Mouse (Mus musculus) adrenal gland, postnatal 4 days (tissue): ENCODE data around the gene Ppp1r13l. TPM values are rescaled to one million over a fixed set of nuclear protein-coding genes. Genes with fewer than 3 reads are reported as not detected.
A peak's percentile ranks its signal among the peaks of the same experiment; 100 is the strongest.

ENCODE experiments used
- DNase-seq, 2 experiments: peaks; one replicate each; pipeline ENCODE4 v3.0.0; 2021 to 2022; ENCODE audit warnings: low spot score in 2 of 2, mixed read lengths in 2 of 2
- long read RNA-seq, 2 experiments: library from polyadenylated mRNA; stranded (forward); transcript quantifications; one replicate each; pipeline ENCODE4 v2.0.0; 2021
- total RNA-seq, 2 experiments: library from RNA; stranded (reverse); gene quantifications; 2 replicates each; pipeline ENCODE4 v1.2.3; 2021

The Ppp1r13l gene
- 1 to 10 TPM; 9.1 to 9.6 TPM for total RNA-seq
- long read RNA-seq, experiment 1: 0 reads
- long read RNA-seq, experiment 2, partial matches to known transcripts: 6 of 7 reads
- long read RNA-seq, experiment 2, other reads (novel, unspliced or antisense): 1 of 7 reads

DNA sequence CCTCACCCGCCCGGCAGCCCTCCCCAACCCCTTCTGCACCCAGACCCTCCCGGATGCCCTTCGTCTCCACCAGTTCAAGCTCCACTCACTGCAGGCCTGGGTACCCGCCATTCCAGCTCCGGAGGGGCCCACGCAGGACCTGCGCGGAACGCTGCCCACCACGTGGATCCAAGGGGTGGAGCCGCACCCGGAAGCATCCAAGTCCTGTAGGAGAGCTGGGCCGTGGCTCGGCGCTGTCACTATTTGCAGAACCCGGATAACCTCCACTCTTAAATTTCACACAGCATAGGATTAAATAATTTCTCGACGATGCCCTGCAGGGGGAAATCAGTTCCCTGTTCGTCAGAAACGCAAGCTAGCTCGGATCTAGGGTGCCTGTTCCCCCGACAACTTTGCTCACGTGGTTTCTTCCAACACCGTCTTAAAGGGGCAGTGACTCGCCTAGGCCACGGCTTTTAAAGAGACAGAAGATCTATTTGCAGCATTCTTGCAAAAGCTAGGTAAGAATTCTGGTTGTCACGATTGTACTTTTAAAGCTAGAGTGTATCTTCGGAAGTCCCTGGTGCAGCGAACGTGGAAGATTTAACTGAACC, at the start of gene Ppp1r13l, which contains the start of gene Cd3eap:
Ppp1r13l (plus strand) TSS at position 451 of the 593 bp plus-strand sequence.
Cd3eap (minus strand) TSS at position 185 of the 593 bp plus-strand sequence.
- DNase-seq: peak; percentile 69 to 71

DNA sequence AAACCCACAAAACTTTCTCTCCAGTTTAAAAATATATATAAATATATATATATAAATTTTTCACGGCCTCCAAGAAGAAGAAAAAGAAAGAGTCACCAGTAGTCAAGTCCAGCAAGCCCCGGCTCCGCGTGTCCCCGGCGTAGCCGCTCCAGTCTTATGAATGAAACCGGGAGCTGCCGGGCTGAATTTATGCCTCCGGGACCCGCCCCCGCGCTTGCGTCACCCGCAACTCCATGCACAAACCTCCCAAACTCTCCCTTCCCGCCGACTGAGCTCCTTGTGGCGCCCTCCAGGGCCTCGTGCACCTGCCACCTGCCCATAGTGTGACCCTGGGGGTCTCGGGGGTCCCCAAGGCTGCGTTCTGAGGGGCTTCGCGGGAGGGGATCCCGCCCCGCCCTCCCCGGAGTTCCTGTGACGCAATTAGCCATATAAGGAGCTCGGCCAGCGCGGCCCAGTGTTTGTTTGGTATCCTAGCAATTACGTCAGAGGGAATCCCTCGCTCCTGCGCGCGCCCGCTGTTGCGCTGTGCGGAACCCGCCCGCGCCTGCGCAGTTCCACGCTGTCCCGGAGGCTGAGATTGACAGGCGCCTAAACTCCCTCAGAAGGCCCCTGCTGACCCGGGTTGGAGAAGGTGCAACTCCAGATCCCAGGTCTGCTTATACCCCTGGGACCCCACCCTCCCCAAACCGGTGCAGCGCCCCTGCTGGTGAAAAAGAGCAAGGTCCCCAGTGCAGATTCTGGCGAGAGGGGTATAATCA, 49.5 kb upstream of the Ppp1r13l start, which contains the start of gene Fosb:
Fosb (minus strand) TSS at position 168 of the 758 bp plus-strand sequence.
- peak; percentile 75 to 87 for DNase-seq

DNA sequence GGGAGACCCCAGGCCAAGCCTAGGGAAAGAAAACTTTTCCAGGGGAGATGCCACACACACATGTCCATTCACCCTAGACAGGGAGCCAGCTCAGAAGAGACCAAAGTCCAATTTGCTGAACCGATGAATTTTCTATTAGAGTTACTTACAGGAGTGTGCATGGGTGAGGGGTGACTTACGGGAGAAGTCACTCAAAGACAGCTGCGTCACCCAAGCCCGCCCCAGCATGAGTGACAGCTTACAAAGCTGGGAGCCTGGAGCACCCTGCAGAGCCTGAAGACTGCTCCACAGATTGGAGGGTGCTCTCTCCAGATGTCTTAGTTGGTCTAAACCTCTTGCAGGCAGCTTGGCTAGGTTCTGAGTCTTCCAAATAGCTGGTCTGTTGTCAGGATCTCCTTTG, 47.6 kb upstream of the Ppp1r13l start:
- no peak for DNase-seq

DNA sequence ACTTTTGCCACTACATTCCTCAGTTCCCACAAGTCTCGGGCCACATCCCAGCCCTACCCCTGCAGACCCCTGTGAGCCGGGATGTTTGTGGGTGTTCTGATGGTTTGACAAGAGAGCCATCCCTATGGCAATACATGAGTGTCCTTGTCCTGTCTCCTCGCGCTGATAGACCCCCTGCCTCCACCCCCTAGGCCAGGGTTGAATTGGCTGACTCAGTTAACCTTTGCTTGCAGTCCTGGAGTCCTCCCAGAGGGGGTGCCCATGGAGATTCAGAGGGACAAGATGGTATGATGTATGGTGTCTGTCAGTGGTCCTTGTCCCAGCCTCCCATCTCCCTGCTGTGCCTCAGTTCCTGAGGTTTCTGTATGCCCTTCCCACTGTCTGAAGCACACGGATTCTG, 45.5 kb upstream of the Ppp1r13l start:
- DNase-seq: no peak

DNA sequence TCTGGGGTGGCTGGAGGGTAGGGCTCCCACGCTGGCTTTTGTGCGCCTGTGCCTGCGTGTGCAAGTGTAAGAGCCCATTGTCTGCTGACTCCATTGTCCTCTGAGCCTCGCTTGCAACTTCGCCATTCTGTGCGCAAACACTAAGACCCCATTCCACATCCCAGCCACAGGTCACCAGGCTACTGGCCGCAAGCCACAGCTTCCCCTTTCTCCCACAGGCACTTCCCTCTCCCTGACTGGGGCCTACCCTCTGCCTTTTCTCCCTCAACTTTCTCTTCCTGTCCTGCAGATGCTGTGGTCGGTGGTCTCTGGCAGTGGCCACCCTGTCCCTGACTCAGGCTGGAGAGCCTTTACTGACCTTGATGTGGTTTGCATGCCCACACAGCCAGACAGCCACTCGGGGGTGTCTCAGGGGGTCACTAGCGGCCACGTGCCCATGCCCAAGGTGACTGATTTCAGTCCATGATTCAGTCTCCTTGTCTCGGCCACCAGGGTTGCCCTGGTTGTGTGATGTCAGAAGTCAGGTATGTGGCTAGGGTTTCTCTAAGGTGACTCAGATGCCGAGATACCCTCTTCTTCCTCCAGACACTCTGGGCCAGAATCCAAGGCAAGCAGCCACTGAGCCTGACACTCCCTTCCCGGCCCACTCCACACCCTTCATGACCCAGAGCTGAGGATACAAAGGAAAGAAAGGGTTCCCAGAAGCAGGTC, 42.9 kb upstream of the Ppp1r13l start:
- DNase-seq: no peak

DNA sequence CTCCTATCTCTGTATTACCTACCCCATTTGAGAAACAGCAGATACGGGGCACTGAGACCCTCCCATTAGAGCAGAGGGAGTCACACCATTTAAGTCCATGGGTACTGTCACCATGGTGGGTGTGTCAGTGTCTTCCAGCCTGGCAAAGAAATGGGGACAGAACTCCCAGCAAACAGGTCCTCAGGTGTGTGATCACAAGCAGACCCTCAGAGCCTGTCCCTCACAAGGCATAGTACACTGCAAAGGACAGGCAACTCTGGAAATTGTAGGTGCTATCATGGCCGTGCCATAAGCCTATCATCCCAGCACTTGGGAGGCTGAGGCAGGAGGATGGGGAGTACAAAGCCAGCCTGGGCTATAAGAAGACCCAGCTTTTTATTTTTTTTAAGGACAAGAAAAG, 41.3 kb upstream of the Ppp1r13l start:
- no peak for DNase-seq

DNA sequence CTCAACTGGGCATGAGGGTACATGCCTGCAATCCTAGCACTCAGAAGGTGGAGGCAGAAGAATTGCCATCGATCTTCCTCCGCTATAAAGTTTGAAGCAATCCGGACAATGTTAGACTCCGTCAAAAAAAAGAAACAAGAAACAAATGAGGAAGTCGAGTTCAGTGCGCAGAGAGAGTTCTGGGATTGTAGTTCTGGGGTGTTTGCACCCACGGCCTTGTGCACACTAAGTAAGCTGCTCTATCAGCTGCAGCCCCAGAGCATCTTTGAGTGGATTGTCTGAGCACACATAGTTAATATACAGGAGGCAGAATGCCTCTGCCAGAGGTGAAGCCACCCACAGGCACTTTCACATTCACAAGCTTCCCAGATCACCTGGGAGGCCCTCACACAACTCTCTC, 40.9 kb upstream of the Ppp1r13l start:
- no peak for DNase-seq

DNA sequence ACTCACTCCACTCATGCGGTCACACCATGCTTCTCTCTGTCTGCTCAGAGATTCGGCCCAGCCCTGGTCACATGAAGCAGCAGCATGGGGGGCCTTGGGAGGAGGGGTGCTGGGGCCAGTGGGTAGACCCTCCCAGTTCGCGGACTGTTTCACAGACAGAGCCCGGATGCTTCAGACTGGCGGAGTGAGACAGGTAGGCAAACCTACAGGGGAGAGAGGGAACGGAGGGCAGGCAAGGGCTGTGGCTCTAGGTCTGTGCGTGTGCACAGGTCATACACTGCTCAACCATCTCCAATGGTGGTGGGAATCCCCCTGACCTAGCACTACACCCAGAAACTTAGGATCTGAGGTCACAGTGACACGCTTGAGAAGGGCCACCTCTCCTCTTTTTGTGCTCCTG, 40.1 kb upstream of the Ppp1r13l start:
- no peak for DNase-seq

DNA sequence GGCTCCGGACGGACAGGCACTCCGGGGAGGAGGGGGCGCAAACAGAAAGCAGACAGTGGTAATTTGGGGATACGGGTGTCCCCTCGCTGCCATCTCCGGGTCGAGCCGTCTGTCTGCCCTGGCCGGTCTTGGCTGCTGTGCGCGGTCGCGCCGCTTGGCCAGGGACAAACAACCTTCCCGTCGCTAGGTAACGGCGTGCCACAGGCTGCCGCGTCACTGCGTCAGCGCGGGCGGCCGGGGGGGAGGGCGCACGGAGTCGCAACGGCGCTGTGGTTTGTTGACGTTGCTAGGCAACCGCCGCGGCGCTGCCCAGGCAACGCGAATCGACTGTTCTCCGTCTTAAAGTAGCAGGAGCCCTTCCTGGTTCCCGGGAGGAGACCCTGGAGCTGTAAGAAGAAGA, 39.6 kb upstream of the Ppp1r13l start:
- DNase-seq: peak; percentile 91

DNA sequence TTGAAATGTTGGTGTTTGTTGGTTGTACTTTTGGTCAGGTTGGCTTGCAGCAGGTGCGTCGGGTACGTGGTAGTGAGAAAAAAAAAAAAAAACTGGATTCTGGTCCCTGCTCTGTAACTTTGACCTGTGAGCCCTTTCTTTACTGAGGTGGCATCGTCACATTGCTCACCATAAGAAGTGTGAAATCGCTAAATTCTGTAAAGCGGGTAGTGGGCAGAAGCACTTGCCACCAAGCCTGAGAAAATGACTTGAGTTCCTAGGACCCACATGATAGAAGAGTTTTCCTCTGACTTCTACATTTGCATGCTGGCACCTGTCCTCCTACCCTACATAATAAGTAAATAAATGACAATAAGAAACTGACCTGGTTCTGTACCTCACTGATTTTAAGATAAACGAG, 38.9 kb upstream of the Ppp1r13l start:
- no peak for DNase-seq

DNA sequence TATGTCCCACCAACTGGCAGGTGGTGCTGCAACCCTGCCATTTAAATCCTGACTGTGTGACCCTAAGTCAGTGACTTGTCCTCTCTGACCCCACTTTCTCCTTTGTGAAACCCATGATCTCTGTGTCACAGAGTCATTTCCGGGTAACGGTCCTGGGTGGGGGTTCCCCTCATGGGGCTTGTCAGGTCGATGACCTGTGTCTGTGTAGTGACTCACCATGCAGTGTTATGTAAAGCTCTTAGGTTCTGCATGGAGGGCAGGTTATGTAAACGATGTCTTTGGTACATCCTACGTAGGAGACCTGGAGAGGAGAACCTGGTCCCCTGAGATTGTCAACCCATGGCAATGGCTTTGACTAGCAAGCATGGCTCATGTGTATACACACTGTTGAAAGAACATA, 38.1 kb upstream of the Ppp1r13l start:
- no peak for DNase-seq

DNA sequence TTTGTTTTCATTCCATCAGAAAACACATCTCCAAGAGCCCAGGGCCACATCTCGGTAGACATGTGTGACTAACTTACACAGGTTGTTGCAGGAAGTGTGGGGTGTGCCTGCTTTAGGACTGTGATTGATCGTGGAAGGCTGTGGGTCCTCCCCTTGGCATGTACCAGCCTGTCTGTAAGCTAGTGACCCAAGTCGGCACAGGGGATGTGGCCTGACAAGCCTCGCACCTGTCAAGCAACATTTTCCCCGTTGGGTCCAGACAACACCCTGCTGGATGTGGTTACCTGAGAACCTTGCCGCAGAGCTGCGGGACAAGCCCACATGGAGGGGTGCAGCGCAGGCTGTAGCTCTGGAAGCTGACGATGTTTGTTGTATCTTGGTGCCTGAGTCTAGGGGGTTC, 37.1 kb upstream of the Ppp1r13l start:
- DNase-seq: no peak

DNA sequence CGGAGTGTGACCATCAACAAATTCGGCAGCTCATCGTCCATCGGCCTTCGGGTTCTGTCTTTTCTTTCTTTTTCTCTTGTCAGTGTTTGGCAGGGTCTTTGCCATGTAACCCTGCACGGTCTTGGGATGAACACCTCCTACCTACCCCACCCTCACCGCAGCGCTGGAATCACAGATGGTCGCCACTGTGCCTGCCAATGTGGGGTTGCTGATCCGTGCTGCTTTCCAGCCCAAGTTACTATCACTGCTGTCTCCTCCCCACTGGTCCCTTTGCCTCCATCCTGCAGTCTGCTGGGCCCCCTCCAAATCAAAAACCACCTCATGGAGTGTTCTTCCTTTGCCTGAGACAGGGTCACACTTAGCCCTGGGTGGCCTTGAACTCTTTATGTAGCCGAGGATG, 35.3 kb upstream of the Ppp1r13l start:
- no peak for DNase-seq

DNA sequence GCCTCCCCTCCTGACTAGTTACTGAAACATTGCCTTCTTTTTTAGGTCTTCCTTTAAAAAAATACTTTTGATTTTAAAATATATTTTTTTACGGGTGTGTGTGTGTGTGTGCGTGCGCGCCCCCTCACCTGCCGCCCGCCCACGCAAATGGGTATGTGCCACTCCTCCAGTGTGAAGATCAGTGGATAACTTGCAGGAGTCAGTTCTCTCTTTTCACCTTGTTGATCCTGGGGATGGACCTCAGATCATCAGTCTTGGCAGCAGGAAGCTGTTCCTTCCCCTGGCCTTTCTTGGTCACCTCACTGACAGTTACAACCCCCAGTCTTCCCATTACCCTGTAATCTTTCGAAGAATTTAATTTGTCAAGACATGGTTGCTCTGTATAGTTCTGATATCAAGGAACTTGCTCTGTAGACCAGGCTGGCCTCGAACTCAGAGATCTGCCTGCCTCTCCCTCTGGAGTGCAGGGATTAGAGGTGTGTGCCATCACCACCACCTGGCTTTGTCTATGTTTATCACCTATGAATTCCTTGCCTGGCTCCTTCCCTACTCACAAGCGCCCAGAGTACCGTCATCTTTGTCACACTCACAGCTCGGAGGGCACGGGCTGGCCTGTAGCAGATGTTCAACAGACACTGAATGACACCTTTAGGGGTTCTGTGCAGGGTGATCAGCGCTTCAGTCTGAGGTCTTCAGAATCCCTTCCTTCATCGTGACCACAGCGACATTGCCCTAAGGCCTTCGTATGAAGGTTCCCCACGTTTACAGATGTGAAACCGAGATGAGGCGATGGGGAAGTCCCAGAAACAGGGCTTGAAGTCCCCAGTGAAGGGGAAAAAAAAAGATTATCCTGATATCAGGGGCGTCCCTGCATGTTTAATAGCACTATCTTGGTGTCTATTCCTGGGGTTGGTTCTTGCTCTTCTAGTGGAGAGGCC, 34.0 kb upstream of the Ppp1r13l start:
- no peak for DNase-seq

DNA sequence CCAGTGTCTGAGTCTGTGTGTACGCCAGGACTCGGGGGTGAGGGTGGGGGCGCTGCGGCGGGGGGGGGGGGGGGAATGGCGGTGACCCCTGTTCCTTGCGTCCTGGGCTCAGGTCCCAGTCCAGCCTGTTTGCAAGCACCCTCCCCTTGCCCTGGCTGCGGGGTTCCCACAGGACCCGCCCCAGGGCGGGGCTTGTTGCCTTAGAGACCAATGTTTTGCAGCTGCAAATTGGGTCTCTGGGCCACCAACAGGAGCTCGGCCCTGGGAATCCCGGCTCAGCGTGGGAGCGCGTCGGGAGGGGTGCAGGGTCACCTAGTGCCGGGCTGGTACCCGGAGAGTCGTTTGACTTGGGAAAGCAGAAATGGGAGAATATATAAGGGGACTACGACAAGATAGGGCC, 33.2 kb upstream of the Ppp1r13l start:
- DNase-seq: peak; percentile 76 to 79

DNA sequence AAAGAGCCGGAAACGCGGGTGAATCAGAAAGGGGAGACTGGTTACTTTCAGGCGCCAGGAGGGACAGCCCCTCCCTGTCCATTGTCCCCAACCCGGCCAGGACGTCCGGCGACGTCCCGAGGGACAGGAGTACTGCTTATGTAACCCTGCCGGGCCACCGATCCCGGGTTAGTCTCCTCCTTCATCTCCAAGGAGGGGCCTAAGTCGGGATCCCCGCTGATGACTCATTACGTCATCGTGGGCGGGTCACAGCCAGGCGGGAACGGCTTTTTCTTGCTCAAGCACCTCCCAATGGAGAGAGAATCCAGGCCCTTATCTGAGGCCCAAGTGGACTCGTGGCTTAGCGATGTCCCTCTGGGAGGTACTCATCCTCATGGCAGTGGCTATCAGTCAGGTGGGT, 32.4 kb upstream of the Ppp1r13l start:
- peak; percentile 74 to 76 for DNase-seq

DNA sequence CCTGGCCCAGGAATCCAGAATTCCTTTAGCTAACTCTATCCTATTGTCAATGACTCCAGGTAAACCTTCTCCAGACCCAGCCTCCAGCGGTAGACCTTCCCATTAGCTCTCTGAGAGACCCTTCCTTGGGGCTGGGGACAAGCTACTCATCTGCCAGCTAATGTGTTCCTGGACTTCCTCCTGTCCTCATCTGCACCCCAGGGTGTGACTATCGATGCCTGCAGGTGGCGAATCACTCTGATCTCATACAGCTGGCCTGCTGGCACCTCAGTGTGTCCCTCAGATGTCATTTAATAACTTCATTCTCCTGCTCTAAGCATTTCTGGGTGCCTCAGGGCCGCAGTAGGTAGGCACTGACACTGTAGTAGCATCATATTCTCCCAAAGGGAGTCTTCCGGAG, 31.8 kb upstream of the Ppp1r13l start:
- DNase-seq: no peak

DNA sequence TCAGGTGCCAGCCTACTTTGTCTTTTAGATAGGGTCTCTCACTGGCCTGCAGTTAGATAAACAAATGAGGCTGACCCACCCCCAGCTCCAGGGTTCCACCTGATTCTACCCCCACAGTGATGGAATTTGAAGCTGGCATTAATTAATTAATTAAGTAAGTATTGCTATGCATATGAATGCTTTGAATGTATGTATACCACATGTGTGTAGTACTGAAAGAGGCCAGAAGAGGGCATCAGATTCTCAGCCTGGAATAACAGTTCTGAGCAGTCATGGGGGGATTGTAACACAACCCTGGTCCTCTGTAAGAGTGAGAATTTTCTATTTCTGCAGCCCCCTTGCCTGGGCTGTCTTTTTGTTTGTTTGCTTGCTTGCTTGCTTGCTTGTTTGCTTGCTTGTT, 31.1 kb upstream of the Ppp1r13l start:
- DNase-seq: no peak

DNA sequence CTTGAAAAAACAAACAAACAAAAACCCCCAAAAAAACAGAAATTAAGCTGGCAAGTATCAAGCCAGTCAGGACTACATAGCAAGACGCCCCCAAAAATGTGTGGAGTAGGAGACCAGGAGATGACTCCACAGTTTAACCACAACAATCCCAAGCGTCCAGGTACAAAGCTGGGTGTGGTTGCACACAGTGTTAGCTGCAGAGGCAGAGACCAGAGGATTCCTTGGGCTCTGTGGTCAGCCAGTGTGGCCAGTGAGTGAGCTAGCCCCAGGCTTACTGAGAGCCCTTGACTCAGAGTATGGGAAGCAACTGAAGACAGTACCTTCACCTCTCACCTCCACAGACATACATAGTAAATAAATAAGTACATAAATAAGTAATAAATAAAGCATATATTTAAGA, 27.6 kb upstream of the Ppp1r13l start:
- DNase-seq: no peak

DNA sequence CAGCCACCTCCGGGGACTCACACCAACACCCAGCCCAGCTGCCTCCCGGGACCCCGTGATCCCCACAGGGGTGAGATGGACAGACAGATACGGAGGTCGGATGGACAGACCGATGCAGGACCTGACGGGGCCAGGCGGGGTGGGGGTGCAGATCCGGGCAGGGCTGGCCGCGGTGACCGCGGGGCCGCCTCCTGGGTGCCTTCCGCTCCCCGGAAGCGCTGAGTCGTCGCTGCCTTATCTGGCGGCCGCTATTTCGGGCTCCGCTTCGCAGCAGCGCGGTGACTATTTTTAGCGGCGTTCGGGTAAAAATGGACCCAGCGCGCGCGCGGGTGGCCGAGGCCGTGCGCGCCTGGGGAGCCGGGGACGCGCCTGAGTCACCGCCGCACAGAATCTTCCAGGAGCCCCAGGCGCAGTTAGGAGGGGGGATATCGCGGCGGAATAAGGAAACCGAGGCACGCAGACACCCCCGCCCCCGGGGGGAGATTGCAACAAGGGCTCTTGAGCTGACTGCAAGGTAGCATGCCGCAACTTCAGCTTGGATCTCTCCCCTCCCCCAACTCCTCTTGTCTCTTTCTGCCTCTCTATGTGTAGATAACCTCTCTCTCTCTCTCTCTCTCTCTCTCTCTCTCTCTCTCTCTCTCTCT, 26.7 kb upstream of the Ppp1r13l start:
- peak; percentile 52 to 59 for DNase-seq
